Comparison of ENCODE assay signal across 8 mouse cellular contexts in genomic region chr11:108926345-108927092, GRCm38 (mm10). TPM values are rescaled to one million over a fixed set of nuclear protein-coding genes. Genes with fewer than 3 reads are reported as not detected.
DNase-seq lines count a peak whose midpoint lies in the region; ATAC-seq and TF ChIP-seq lines count a peak whose summit lies in the region.

No protein-coding gene starts in this region.

- H3K36me3 ChIP-seq in heart, embryonic 15.5 days, result no peaks in the 10 kb centered on the region
- peaks cover 10% of the 10 kb centered on the region for H3K36me3 ChIP-seq in embryonic facial prominence, embryonic 12.5 days
- peaks cover 2% of the 10 kb centered on the region; the same call in 1 of the 2 replicates for H3K36me3 ChIP-seq in forebrain, postnatal 0 days (ENCODE audit: insufficient read depth)
- H3K36me3 ChIP-seq in midbrain, embryonic 13.5 days, result peaks cover 10% of the 10 kb centered on the region

- peaks cover 22% of the 10 kb centered on the region for H3K27me3 ChIP-seq in heart, embryonic 15.5 days
- no peaks in the 10 kb centered on the region for H3K27me3 ChIP-seq in embryonic facial prominence, embryonic 12.5 days
- H3K27me3 ChIP-seq in forebrain, postnatal 0 days (ENCODE audit: insufficient read depth, low read length), result no peaks in the 10 kb centered on the region
- H3K27me3 ChIP-seq in midbrain, embryonic 13.5 days, result no peaks in the 10 kb centered on the region

- peak overlapping the region; percentile 23; the same call in 1 of the 2 replicates for H3K27ac ChIP-seq in heart, embryonic 15.5 days
- no peak overlapping the region for H3K27ac ChIP-seq in embryonic facial prominence, embryonic 12.5 days
- no peak overlapping the region for H3K27ac ChIP-seq in forebrain, postnatal 0 days (ENCODE audit: low read depth, low read length)
- peak overlapping the region; percentile 60 for H3K27ac ChIP-seq in midbrain, embryonic 13.5 days

- WGBS in heart, embryonic 15.5 days, result 41% methylated on average over 10 of the region's 10 CpGs
- WGBS in embryonic facial prominence, embryonic 12.5 days, result 30% methylated on average over 10 of the region's 10 CpGs
- WGBS in forebrain, postnatal 0 days, result 42% methylated on average over 10 of the region's 10 CpGs
- 41% methylated on average over 10 of the region's 10 CpGs for WGBS in midbrain, embryonic 13.5 days

- no peaks in the 10 kb centered on the region for H3K9me3 ChIP-seq in heart, embryonic 15.5 days (replicated peaks)
- no peaks in the 10 kb centered on the region for H3K9me3 ChIP-seq in embryonic facial prominence, embryonic 12.5 days
- H3K9me3 ChIP-seq in forebrain, postnatal 0 days (ENCODE audit: low read length), result no peaks in the 10 kb centered on the region
- no peaks in the 10 kb centered on the region for H3K9me3 ChIP-seq in midbrain, embryonic 13.5 days

- no peak for TF ChIP-seq CTCF in forebrain, postnatal 0 days (IDR thresholded peaks at IDR 0.05; ENCODE audit: low read depth)

- peaks cover 62% of the 10 kb centered on the region for H3K4me1 ChIP-seq in heart, embryonic 15.5 days (replicated peaks)
- peaks cover 74% of the 10 kb centered on the region for H3K4me1 ChIP-seq in embryonic facial prominence, embryonic 12.5 days
- H3K4me1 ChIP-seq in forebrain, postnatal 0 days (ENCODE audit: insufficient read depth), result peaks cover 7% of the 10 kb centered on the region
- H3K4me1 ChIP-seq in midbrain, embryonic 13.5 days (replicated peaks), result peaks cover 96% of the 10 kb centered on the region

- DNase-seq in heart, adult 18-20 months, result no peak
- no peak for DNase-seq in forebrain, postnatal 0 days
- no peak for DNase-seq in layer of hippocampus, adult 9-10 months (ENCODE audit: low spot score)
- no peak for DNase-seq in MN1 (ENCODE audit: low spot score)

- no peak overlapping the region for H3K9ac ChIP-seq in heart, embryonic 15.5 days
- H3K9ac ChIP-seq in embryonic facial prominence, embryonic 12.5 days, result peak overlapping the region; percentile 21; the same call in 1 of the 2 replicates
- 0 out of 2 replicates have a peak overlapping the region, but pooled peaks have one; percentile 6 for H3K9ac ChIP-seq in forebrain, postnatal 0 days
- H3K9ac ChIP-seq in midbrain, embryonic 13.5 days (replicated peaks), result peak overlapping the region; percentile 63

- no peak for ATAC-seq in heart, embryonic 15.5 days (replicated peaks; ENCODE audit: insufficient number of reproducible peaks, insufficient read depth, low FRiP score, low read depth)
- no peak for ATAC-seq in embryonic facial prominence, embryonic 12.5 days (ENCODE audit: insufficient number of reproducible peaks, insufficient read depth, low FRiP score, low TSS enrichment)
- no peak for ATAC-seq in forebrain, postnatal 0 days
- no peak for ATAC-seq in midbrain, embryonic 13.5 days
- ATAC-seq in cerebellum, adult (ENCODE audit: insufficient number of reproducible peaks, low FRiP score, low TSS enrichment), result no peak

- H3K4me3 ChIP-seq in heart, embryonic 15.5 days, result no peak overlapping the region
- peak overlapping the region; percentile 88 for H3K4me3 ChIP-seq in embryonic facial prominence, embryonic 12.5 days
- no peak overlapping the region for H3K4me3 ChIP-seq in forebrain, postnatal 0 days (ENCODE audit: low read depth, low read length)
- H3K4me3 ChIP-seq in midbrain, embryonic 13.5 days (replicated peaks), result peak overlapping the region; percentile 97

- H3K4me2 ChIP-seq in heart, embryonic 15.5 days, result peak overlapping the region; percentile 29; the same call in 1 of the 2 replicates
- H3K4me2 ChIP-seq in embryonic facial prominence, embryonic 12.5 days (replicated peaks), result peak overlapping the region; percentile 84
- peak overlapping the region; percentile 23 for H3K4me2 ChIP-seq in forebrain, postnatal 0 days (ENCODE audit: low read depth)
- H3K4me2 ChIP-seq in midbrain, embryonic 13.5 days (replicated peaks), result peak overlapping the region; percentile 89

RNA-seq across cellular contexts. Expression of gene Axin2, which starts 6.4 kb away (rescaled TPM):
- 1.7 and 2.3 TPM in 2 replicates for polyA plus RNA-seq in heart, embryonic 15.5 days (2015; fragmentation: Nextera tagmentation; extraction: Ambion mirVana)
- 1 to 10 TPM; 3.5 to 4.7 TPM for total RNA-seq in heart, adult 18-20 months (2021)
- polyA plus RNA-seq in embryonic facial prominence, embryonic 12.5 days (2016; fragmentation: Nextera tagmentation; extraction: Ambion mirVana), result 15.1 and 17.5 TPM in 2 replicates
- 28.7 and 35.6 TPM in 2 replicates for total RNA-seq in forebrain, postnatal 0 days (2014; rRNA removed)
- 4.5 and 5.0 TPM in 2 replicates for polyA plus RNA-seq in forebrain, postnatal 0 days (2015; fragmentation: Nextera tagmentation; extraction: Ambion mirVana)
- polyA plus RNA-seq in midbrain, embryonic 13.5 days (2015; fragmentation: Nextera tagmentation; extraction: Ambion mirVana), result 15.4 and 17.2 TPM in 2 replicates

Comparison
In these comparisons a context has a peak if more than half of its experiments do, and no peak if none do; other contexts are left out.
1. H3K27ac ChIP-seq: peak in heart, embryonic 15.5 days (single experiment) and midbrain, embryonic 13.5 days (single experiment); none in embryonic facial prominence, embryonic 12.5 days (single experiment) and forebrain, postnatal 0 days (single experiment).
2. H3K4me2 ChIP-seq: peak in every context shown above with its lines; median percentile 89 in midbrain, embryonic 13.5 days; 84 in embryonic facial prominence, embryonic 12.5 days; 29 in heart, embryonic 15.5 days; 23 in forebrain, postnatal 0 days.
3. H3K4me3 ChIP-seq: peak in embryonic facial prominence, embryonic 12.5 days (single experiment) and midbrain, embryonic 13.5 days (single experiment); none in heart, embryonic 15.5 days (single experiment) and forebrain, postnatal 0 days (single experiment).